Mouse (Mus musculus): Measurements from ENCODE around the gene Bcar1.
A peak's percentile ranks its signal among the peaks of the same experiment; 100 is the strongest.

The Bcar1 gene

DNA sequence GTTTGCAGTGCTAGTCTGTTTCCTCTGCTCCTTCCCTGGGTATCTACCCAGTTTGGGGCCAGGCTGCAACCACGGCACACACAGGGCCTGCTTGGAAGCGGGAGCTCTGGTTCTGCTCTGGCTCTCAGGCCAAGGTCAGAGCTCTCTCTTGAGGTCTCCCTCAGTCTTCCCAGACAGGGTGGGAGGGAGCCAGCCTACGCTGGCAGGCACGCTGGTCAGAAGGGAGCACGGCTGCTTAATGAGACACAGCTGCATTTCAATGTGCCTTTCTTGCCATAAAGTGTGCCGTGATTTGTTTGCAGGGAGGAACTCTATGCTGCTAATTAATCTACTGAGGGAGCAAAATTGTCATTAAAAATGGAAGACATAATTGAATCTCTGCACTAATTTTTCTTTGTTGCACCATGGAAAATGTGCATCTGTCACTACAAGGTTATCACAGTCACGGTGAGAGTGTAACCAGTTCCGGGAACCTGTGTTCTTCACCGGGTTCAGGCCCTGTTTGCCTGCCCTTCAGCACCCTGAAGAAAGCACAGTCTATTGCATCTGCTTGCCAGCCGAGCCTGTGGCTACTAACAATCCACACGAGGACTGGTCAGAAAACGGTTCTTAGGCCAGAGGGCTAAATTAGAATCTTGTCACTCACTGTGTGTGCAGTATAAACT lies 26.3 kb upstream of the Bcar1 start:
- DNase-seq (ENCODE audit: low spot score), result peak; percentile 74

DNA sequence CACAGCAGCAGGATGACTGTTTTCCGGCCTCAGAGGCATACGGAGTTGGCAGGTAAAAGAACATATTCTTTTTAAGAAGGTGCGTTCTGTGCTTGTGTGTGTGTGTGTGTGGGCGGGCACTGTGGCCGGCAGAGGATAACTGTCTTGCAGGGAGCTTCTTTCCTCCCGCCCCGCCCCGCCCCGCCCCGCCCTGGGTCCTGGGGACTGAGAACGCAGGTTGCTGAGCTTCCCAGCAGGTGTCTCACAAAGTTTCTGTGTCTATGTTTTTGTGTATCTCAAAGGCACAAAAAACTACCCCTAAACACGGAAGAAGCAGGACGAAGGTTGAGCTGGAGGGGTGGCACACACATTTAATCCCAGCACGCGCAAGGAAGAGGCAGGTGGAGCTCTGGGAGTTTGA lies 25.7 kb upstream of the Bcar1 start:
- no peak for DNase-seq (ENCODE audit: low spot score)

- DNase-seq (ENCODE audit: low spot score), result no peak
Observed at GRCm38 (mm10) chr8:111768651-111769050, 25.0 kb upstream of the Bcar1 start.

DNA sequence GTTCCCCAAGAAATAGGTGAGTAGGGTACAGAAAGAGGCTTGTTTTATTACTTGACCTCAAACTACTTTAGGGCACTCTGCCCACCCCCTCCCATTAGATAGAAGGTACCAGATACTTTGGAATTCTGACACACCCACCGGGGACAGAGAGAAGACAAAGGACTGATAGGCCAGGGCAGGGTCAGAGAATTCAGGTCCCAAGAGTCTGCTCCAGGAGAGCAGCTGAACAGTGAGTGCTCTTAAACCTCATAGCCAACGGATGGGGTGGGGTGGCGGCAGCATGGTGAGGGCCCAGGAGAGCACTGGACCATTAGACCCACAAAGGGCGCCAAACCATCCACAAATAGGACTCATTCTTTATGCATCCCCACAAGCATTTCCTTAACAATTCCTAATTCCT lies 22.0 kb upstream of the Bcar1 start:
- DNase-seq (ENCODE audit: low spot score), result no peak

DNA sequence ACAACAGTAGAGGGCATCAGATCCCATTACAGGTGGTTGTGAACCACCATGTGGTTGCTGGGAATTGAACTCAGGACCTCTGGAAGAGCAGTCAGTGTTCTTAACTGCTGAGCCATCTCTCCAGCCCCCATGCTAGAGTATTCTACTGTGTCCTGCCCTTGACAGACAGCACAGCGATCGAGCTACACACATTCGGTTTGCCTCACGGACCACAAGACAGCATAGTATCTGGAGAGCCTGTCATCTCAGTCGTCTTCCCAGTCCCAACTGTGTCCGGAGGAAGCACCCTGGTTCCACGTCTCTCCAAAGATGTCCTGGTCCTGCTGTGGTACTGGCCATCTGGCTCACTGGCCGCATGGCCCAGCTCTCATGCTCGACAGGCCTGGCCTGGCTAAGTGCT lies 21.5 kb upstream of the Bcar1 start:
- DNase-seq (ENCODE audit: low spot score), result no peak

GRCm38 (mm10) chr8:111760708-111761107 lies 17.1 kb upstream of the Bcar1 start:
- DNase-seq (ENCODE audit: low spot score), result no peak

DNA sequence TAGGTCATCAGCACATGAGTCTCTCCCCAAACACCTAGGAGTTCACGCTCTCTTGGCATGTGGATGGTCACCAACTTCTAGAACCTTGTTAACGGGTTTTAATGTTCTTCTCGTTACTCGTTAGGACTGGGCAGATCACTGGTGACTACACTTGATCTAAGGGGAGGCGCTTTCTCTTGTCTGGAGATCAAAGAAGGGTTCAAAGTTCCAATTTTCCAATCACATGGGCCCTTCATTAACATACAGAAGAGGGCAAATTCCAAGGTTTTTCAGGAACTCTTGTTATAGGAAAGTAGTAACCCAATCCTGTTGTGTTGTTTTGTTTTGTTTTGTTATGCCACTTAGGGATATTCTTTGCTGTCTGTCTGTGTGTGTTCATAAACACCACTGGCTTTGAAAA lies 15.2 kb upstream of the Bcar1 start:
- DNase-seq (ENCODE audit: low spot score), result no peak

- DNase-seq (ENCODE audit: low spot score), result no peak
Observed at GRCm38 (mm10) chr8:111757599-111757998, 14.0 kb upstream of the Bcar1 start.

GRCm38 (mm10) chr8:111754736-111755135 lies 11.1 kb upstream of the Bcar1 start:
- no peak for DNase-seq (ENCODE audit: low spot score)

DNA sequence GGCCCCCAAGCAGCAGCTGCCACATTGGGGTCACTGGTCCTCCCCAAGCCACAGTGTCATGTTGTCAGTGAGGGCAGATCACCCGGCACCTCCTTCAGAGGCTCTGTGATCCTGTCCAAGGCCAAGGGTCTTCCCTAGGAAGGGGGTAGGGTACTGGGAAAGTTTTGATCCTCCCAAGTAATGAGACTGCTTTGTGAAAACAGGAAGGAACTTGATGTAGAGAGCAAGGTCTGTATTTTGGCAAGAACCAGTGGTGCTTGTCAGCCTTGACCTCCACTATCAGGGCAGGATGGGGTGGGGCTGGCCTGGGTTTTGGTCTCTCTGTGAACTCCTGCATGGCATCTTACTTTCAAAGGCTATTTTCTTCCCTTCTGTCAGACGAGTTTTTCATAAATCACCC lies 10.5 kb upstream of the Bcar1 start:
- DNase-seq (ENCODE audit: low spot score), result no peak

GRCm38 (mm10) chr8:111748766-111749165 lies 5.2 kb upstream of the Bcar1 start:
- DNase-seq (ENCODE audit: low spot score), result no peak

GRCm38 (mm10) chr8:111747866-111748649 lies 4.4 kb upstream of the Bcar1 start:
- peak; percentile 46 for DNase-seq (ENCODE audit: low spot score)

GRCm38 (mm10) chr8:111746582-111747465 lies 3.2 kb upstream of the Bcar1 start:
- DNase-seq (ENCODE audit: low spot score), result peak; percentile 71

DNA sequence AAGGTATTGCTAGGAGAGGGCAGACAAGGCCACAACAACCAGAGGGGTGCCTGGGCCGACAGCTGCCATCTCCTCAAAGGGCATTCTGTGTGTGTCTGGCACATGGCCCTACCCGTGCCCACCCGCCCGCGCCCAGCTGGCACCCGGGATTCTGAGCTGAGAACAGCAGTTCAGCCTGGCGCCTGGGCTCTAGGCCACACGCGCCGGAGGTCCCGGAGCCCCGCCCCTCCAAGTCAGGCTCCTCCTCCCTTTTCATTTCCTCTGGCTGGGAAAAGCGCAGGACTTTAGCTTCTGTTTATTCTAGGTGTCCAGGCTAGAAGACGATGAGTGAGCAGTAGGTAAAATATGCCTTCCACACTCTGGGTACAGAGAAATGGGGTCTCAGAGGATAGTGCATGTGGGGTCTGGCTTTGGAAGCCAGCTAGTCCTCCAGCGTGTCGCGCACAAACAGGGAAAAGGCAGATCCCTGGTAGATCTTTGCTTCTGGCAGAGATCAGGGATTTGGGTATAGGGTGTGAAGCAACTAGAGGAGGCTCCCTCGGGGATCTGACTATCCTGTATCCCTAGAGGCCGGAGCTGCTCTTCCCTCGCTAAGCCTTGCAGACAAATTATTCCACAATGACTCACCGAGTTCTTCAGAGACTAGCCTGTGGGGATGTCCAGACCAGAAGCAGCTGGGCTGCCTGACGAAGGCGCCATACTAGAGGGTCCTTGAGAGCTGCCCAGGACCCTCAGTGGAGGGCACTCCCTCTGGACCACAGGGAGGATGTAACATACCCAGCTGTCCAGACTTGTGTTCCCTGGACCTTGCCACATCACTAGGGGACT lies 2.2 kb upstream of the Bcar1 start:
- DNase-seq (ENCODE audit: low spot score), result peak; percentile 97

- peak; percentile 76 for DNase-seq (ENCODE audit: low spot score)
Observed at GRCm38 (mm10) chr8:111745086-111745485, 1.5 kb upstream of the Bcar1 start.

- peak; percentile 61 for DNase-seq (ENCODE audit: low spot score)
Observed at GRCm38 (mm10) chr8:111743101-111743791, 363 bp downstream of the Bcar1 start.

- peak; percentile 80 for DNase-seq (ENCODE audit: low spot score)
Observed at GRCm38 (mm10) chr8:111742261-111743037, 1.2 kb downstream of the Bcar1 start.

DNA sequence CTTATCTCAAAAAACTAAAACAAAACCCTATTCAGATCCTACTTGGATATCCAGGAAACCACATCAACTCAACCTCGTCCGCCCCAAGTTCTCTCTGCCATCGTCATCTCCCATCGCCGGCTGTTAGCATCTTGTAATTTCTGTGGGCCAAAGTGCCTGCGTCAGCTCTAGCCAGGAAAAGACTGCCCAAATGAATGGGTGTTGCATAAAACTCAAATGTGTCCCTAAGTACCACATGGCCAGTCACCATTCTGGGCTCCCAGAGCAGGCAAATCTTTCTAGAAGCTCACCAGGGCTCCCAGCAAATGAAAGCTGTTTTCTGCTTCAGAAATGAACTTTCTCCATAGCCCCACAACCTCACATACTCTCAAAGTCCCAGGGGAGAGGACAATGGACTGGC lies 2.1 kb downstream of the Bcar1 start:
- DNase-seq (ENCODE audit: low spot score), result peak; percentile 53

GRCm38 (mm10) chr8:111740994-111741393 lies 2.6 kb downstream of the Bcar1 start:
- DNase-seq (ENCODE audit: low spot score), result no peak

DNA sequence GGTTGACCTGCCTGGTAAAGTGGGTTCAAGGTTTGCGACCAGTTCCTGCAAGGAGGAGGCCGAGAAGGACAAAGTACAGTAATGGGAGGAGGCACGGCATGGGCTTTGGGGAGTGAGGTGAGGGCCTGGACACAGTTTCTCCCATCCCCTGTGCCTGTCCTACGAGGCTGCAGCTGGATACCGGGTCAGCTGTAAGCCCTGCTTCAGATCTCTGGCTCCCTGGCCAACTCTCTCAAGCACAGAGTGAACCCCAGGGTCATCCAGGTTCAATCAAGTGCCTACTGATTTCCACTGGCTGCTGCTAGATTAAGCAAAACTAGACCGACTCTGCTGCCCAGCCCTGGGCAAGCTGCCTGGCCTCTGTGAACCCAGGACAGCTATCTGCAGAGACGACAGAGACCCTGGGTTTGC lies 3.3 kb downstream of the Bcar1 start:
- no peak for DNase-seq (ENCODE audit: low spot score)
